Mouse (Mus musculus): Measurements from ENCODE around the gene Elk4.

Elk4 gene

DNA sequence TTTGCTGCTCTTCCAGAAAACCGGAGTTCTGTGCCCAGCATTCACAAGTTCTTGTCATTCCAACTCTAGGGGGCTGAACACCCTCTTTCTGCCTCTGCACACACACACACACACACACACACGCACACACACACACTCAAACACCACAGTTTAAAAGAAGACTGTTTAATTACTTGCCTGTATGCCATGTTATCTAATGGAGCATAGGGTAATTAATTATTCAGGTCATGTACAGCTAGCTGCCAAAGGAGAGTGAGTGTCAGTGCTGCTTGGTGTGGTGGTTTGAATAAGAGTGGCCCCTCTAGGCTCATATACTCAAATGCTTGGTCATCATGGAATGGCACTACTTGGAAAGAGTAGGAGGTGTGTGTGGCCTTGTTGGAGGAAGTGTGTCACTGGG is 23.6 kb upstream of the Elk4 start:
- CTCF ChIA-PET: no interaction called here

DNA sequence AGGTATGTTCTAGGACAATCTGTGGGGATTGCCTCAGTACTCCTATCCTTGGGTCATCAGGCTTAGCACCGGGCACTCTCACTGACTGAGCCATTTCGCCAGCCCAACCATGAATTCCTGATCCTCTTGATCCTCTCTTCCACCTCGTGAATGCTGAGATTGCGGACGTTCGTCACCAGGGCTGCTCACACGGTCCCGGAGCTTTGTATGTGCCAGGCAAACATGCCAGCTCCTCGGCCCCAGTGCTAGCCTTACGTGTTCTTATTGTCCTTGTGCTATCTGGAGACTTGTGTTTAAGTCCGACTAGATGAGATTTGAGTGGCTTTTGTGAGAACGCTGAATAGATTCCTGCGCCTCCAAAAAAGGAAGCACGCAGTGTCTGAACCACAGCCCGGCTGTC is 20.0 kb upstream of the Elk4 start:
- CTCF ChIA-PET: no interaction called here

DNA sequence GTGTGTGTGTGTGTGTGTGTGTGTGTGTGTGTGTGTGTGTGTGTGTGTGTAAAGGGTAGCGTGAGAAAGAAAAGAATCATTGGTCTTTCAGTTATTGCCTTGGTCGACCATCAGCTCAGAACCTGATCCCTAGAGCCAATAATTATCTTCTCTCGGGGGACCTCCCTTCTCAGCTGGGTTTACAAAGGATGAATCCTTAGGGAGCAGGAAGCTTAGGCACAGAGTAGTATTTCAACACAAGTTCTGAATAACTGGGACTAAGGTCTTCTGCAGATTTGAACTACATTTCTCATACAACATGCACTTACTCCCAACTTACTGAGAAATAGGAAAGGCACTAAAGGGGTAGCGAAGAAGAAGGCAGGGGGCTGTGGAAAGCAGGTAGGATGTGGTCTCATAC is 17.9 kb upstream of the Elk4 start:
- CTCF ChIA-PET: interaction anchor here (0.6 kb wide), 2 partner anchors 178 to 1996 kb away, joined by 4 to 5 read pairs; no protein-coding TSS in a partner anchor

DNA sequence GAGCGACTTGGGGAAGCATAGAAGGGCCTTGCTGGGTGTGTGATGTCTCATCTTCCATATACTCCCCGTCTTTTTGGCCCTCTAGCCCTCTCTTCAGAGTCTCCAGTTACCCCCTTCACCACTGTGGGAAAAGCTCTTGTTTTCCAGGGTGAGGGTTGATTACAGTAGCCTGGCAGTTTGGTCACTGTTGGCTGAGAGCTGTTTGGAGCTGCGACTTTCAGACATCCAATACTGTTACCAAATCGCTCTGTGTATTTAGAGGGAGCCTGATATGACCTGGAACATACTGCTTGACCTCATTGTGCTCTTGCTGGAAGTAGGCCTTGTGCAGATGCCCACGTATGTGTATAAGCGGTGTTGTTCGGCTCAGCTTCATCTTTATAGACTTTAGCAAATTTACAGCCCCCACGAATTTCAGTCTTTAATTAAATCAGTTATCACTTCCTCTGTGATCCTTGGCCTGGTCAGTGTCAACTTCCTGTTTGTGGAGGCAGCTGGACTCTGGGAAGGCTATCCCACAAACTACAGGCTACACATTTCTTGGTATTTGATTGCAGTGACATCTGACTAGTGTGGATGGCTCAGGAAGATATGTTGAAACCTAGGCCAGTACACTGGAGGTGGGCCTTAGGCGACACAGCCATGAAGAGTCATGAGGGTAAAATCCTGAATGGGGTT is 17.2 kb upstream of the Elk4 start:
- CTCF ChIA-PET: interaction anchor here (0.6 to 0.7 kb wide), 3 partner anchors 177 to 1995 kb away, joined by 3 to 5 read pairs (median 4); no protein-coding TSS in a partner anchor

DNA sequence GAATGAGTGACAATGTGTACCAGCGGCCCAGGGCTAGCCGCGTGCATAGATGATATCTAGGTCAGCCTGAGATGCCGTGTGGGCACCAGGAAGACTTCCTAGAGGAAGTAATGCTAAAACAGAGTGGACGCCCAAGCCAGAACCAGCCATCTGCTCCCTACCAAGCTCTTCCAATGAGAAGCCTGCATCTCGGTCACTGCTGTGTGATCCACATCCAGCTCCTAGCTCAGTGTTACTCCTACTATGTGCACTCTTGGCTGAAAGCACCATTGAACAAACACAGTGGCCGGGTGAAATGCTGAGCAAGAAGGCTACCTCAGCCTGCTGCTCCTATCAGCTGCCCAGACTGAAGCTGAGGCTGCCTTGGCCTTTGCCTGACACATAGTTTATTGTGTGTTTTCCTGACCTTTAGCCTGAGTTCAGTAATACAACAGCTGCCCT is 14.8 kb upstream of the Elk4 start:
- CTCF ChIA-PET: no interaction called here

DNA sequence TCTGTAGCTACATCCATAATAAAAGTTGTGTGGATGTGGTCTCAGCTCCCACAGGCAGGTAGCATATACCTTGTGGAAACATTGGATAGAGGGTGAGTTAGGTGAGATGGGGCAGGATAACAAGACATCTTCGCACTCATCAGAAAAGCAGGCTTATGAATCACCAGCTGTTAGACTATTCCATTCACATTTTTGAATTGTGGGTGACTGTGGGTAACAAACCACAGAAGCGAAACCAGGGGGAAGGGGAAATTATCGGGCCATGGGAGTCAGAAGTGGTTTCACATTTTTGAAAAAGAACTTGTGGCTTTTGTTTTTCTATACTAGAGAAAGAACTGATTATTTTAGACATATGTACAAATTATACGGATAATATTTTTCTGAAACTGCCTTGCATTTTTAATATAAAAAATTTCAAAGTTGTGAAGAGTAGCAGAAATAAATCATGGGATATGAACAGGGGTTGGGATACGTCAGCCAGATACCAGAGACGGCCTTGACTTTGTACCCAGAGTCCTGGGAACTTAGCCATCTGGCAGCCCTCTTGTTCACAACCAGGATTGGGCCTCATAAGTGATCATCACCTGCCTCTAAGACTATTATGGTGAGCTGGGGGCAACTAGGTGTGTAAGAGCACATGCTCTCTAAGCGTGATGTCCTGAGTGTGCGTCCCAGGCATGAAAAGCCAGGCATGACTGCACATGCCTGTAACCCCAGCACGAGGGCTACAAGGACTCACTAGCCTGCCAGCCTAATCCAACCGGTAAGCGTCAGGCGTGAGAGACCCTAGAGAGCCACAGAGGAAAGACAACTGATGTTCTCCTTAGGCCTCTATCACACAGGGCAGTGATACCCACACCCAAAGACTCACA is 14.0 kb upstream of the Elk4 start:
- CTCF ChIA-PET: no interaction called here

DNA sequence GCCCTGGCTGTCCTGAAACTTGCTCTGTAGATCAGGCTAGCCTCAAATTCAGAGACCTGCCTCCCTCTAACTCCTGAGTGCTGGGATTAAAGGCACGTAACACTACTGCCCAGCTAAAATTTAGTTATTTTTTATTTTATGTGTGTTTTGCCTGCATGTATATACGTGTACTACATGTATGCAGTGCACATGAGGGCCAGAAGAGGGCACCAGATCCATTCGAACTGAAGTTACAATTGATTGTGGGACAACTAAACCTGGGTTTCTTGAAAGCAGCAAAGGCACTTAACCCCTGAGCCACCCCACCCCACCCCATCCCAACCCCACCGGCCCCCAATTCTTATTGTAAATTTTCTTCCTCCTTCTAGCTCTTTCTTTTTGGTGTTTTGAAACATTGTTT is 12.3 kb upstream of the Elk4 start:
- CTCF ChIA-PET: interaction anchor here (0.6 to 1.5 kb wide), 8 partner anchors 9 to 629 kb away, joined by 3 to 6 read pairs (median 4); partner anchors contain the start of gene Cdk18

DNA sequence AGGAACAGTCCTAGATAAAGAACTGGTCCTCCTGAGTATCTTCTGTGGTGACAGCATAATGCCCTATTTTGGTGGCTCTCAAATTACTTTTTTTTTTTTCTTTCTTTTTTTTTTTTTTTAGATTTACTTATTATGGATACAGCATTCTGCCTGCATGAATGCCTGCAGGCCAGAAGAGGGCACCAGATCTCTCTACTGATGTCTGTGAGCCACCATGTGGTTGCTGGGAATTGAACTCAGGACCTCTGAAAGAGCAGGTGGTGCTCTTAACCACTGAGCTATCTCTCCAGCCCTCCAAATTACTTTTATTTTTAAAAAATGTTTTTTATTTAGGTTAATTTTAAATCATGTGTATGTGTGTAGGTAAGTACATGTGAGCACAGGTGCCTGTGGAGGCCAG is 6.9 kb upstream of the Elk4 start:
- CTCF ChIA-PET: interaction anchor here (0.6 to 1.1 kb wide), 4 partner anchors 10 to 46 kb away, joined by 3 to 5 read pairs (median 4); no protein-coding TSS in a partner anchor

DNA sequence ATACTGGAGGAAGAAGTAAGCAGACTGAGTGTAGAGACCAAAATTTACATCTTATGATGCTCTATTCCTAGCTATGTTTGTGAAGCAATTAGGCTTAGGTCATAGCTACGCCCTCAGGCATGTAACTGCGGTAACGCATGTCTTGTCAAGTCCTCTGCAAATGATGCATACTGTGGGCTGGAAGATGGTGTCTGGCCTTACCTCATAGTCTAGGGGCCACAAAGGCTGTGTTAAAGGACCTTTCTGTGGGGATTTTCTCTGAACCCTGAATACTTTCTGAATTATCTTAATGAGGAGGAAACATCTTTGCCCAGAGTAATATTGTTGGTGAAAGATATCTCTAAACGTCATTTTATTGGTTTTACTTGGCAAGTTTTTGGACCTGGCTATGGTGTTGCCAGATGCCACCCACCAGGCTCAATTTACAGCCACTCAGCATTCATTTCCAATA is 5.5 kb upstream of the Elk4 start:
- CTCF ChIA-PET: interaction anchor here (1.1 kb wide), 1 partner anchor 8 kb away, joined by 3 read pairs; no protein-coding TSS in a partner anchor

DNA sequence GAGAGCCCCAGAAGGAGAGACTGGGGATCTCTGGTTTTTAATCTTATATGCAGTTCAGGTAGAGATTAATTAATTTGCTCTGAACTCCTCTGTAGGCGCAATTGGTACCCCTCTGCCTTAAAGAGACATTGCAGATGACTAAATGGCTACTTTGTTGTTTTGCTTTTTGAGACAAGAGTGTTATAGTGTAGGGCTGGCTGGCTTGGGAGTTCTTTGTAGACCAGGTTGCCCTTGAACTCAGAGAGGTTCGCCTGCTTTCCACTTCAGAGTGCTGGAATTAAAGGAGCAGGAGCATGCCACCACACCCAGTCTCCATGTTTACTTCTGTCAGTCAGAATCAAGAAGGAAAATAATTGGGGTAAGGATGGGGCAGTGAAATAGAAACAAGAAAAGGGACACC is 4.3 kb upstream of the Elk4 start:
- CTCF ChIA-PET: interaction anchor here (1.4 kb wide), 1 partner anchor 8 kb away, joined by 5 read pairs; no protein-coding TSS in a partner anchor

DNA sequence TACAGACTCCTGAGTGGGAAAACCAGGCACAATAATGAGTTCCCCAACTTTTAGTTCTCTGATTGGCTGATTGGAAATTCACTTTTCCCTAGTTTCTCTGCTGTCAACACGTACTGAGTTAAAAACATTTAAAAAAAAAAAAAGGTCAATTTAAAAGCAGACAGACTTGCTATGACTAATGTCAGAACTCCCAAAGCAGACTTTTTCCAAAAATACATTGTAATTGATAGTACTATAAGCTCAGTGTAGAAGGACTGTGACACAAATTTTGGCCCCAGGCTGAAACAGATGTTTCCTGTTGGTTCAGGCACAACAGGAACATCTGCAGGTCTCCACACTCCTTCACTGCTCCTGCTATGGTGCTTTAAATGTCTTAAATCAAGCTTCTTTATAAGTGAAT is 3.6 kb upstream of the Elk4 start:
- CTCF ChIA-PET: interaction anchor here (0.7 to 1.4 kb wide), 3 partner anchors 9 to 44 kb away, joined by 3 to 5 read pairs (median 4); no protein-coding TSS in a partner anchor

DNA sequence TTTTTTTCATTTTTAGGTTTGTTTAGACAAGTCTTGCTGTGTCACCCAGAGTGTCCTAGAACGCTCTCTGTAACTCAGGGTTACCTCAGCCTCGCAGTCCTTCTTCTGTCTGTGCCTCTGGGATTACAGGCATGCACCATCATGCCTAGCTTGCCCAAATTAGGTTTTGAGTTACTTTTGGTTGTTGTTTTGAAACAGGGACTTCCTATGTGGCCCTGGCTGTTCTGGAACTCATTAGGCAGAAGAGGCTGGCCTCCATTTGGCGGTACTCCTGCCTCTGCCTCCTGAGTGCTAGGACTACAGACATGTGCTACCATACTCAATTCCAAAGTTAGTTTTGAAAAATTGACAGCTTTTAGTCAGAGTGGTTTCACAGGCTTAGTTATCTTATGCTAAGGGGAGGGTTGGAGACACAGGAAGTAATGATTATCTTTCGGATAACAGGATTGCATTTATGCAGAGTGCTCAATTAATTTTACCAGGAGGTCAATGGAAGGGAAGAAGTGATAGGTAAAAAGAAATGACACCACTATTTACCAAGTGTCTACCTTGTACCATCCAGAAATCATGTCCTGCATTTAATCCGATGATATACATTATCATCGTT is 2.7 kb upstream of the Elk4 start:
- CTCF ChIA-PET: interaction anchor here (0.6 kb wide), 1 partner anchor 16 kb away, joined by 3 read pairs; no protein-coding TSS in a partner anchor

DNA sequence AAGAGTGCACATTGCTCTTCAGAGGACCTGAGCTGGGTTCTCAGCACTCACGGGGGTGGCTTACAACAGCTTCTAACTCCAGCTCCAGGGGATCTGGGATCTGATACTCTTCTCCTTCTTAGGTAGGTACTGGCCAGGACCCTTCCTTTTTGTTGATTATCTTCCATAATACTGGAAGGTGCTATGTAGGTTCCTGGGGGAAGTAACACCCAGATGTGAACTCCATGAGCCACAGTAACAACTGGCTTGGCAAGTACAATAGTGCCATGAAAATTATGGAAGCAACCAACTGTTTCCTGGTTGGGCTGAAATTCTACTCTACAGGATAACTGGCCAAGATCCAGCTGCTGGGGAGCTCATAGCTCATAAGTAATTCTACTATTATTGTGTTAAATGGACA is 1.9 kb upstream of the Elk4 start:
- CTCF ChIA-PET: interaction anchor here (0.6 to 0.7 kb wide), 2 partner anchors 16 to 118 kb away, joined by 3 read pairs; no protein-coding TSS in a partner anchor

DNA sequence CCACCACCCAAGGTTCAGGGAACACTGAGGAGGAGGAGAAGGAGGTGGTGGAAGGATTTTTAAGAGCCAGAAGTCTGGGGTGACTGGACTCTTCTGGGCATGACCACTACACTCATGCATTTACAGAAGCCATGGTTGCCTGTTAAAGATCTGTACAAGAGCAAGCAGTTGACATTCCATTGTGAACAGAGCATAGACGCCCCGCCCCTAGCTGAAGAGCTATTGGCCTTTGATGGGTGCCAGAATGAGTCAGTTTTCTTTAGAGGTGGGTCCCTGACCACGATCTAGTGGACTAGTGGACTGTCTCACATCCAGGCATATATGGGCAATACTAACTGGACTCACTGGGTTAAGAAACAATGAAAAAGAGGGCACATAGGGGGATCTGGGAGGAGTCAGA is 1.4 kb upstream of the Elk4 start:
- CTCF ChIA-PET: interaction anchor here (0.7 kb wide), 1 partner anchor 15 kb away, joined by 3 read pairs; no protein-coding TSS in a partner anchor

DNA sequence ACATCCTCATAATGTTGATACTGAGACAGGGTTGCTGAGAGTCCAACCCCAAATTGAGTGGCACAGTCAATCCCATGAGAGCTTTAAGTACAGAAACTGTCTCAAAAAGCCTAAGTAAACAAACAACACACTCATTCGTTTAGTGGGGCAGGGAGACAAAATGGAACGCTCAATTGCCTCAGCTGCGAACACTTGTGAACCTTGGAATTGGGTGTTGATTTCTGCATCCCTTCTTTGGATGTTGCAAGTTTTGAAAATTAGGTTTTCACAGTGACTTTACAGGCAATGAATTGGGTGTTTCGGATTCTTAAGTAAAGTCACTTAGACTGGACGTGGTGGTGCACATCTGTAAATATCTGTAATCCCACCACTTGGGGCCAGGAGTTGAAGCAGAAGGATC is 686 bp upstream of the Elk4 start:
- CTCF ChIA-PET: no interaction called here

DNA sequence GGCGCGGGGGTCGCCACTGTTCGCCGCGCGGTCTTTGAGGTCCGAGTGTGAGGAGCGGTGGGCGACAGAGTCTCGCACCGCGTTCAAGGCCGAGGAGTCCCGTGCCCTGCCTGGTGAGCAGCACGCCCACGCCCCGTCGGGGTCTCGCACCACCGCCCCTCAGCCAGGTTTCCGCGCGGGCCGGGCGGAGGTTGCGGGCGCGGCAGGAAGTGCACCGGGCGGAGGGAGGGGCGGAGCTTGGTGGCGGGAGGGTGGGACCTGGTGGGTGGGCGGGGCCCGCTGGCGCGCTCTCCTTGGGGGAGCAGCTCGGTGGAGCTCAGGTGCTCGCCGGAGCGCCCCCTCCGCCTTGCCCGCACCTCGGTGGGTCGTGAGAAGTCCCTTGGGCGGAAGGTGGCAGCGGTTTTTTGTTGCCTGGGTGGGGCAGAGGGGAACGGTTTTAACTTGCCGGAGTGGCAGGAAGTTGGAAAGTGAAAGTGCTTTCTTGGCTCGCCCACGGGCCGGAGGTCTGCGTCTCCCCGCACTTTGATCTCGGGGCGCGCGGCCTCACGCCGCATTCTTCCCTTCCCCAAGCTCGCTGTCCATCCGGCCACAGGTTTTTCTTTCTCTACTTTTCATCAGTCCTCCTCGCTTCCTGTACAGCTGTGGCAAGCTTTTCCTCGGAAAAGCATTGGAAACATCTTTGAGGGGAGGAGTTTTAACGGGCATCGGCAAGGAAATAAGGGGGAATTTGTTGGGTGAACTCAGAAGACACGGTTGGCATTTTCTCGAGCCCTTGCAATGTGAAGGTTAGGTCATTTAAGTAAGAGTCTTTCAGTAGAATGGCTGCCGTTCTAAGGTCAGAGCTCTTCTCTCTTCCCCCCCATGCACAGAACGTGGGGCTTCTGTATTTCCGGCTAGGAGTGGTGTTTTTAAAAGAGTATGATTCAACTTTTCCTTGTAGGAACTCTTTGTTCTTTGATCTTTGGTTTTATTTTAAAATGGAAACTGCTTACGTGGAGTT is 721 bp downstream of the Elk4 start:
- CTCF ChIA-PET: interaction anchor here (0.5 kb wide), 1 partner anchor 13 kb away, joined by 3 read pairs; no protein-coding TSS in a partner anchor

DNA sequence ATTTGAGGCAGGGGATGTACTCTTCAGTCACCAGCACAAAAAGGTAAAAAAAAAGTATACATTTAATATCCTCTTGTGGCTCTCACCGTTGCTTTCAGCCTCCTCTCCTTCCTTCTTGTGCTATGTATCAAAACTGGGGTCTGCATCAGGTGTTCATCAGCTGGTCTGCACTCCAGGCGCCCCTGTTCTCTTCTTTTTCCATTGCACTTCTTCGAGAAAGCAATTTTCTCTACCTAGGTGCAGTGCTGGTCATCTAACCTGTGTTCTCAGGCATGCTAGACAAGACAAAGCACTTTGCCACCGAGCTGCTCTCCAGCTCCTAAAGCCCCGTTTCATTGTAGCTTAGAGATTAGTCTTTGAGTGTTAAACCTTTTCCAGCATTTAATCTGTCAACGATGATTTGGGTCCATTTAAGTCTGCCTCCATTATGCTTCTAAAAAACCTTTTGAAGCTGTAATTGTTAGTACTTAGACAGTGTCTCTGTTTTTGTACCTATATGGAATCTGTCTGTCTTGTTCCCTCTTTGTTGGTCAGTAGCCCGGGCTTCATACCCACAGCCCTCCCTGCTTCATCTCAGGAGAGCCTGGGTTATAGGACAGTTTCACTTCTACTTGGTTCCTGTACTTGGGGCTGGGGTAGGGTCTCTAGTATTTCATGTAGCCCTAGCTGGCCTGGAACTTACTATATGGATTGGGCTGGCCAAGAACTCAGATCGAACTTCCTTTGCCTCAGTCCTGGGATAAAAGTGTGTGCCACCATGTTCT is 1.7 kb downstream of the Elk4 start:
- CTCF ChIA-PET: no interaction called here

DNA sequence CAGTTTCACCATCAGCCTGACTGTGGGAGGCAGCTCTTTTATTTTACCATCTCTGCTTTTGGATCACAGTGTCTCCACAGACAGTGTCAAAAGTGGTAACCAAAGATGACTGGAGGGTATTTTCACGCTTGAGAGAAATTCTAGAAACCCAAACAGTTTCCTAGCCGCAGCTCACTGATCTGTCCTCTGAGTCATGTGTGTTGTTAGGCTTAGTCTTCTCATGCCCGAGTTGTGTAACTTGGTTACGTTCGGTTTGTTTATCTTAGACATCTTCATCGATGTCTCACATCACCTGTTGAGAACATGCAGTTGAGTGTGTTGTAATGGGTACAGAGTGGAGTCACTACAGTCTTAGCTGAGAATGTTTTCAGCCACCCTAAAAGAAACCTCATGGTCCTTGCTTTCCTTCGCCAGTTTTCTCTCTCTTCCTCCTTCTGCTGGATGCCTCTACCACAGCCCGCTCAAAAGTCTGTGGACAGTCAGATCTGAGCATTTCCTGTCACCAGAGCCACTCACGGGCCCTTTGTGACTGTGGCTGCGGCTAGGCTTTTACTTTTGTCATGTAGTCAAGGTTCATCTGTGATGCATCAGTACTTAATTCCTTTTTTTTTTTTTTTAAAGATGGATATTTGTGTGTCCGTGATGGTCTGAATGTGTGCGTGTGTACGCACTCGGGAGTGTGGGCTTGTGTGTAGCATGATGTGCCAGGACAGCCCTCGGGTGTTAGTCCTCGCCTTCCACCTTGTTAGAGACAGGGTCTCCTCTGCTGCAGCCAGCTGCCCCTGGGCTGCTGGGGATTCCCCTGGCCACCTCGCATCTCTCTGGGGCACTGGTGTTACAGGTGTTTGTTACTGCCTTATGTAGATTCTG is 3.5 kb downstream of the Elk4 start:
- CTCF ChIA-PET: interaction anchor here (0.5 to 0.7 kb wide), 3 partner anchors 8 to 1293 kb away, joined by 3 to 4 read pairs (median 3); no protein-coding TSS in a partner anchor

DNA sequence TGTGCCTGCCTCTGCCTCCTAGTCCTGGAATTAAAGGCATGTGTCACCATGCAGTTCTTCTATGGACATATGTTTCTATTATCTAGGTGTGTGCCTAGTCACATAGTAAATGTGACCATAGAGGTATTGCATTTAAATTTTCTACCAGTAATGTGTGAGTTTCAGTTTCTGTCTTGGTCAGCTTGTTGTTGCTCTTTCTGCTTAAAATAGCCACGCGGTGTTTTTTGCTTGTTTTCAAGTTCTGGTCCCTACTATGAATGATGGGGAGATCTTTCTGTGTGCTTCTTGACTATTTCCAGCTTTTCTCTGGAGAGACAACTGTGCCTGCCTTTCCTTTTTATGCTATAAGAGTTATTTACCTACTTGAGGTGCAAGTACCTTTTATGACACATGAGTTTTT is 4.4 kb downstream of the Elk4 start:
- CTCF ChIA-PET: interaction anchor here (0.5 kb wide), 1 partner anchor 1293 kb away, joined by 3 read pairs; no protein-coding TSS in a partner anchor
